Mouse (Mus musculus): ENCODE measurements around the gene Gm28043. TPM values are rescaled to one million over a fixed set of nuclear protein-coding genes. Genes with fewer than 3 reads are reported as not detected.

Gm28043 gene
- total and polyA plus RNA-seq, 3 experiments: 1.3 to 3.4 TPM; not detected in 1

- H3K9me3 ChIP-seq (replicated peaks; ENCODE audit: insufficient read depth, low read length): no peaks in the 10 kb centered on the region
- no peak overlapping the region for H3K9ac ChIP-seq (ENCODE audit: control insufficient read depth, low read depth, low read length, poor library complexity, severe bottlenecking)
- H3K4me3 ChIP-seq (ENCODE audit: control insufficient read depth in 1 of 2, insufficient read depth in 1 of 2, low read depth in 2 of 2, low read length in 2 of 2): no peak overlapping the region
- no peaks in the 10 kb centered on the region for H3K27me3 ChIP-seq (ENCODE audit: control insufficient read depth in 1 of 2, insufficient read depth in 2 of 2, low read length in 2 of 2)
- no peak overlapping the region for H3K27ac ChIP-seq (ENCODE audit: control insufficient read depth, low read depth, low read length)
- H3K36me3 ChIP-seq (ENCODE audit: control insufficient read depth in 1 of 2, insufficient read depth in 2 of 2, low read length in 2 of 2): peaks cover 17 to 36% of the 10 kb centered on the region in 2 experiments
- TF ChIP-seq USF1 (IDR thresholded peaks at IDR 0.05; ENCODE audit: low read depth, low read length): no peak
- H3K4me1 ChIP-seq (ENCODE audit: control insufficient read depth in 1 of 2, insufficient read depth in 2 of 2, low read length in 2 of 2): peaks cover 23 to 29% of the 10 kb centered on the region in 2 experiments
- no peaks in the 10 kb centered on the region for H3K79me2 ChIP-seq (ENCODE audit: control insufficient read depth, insufficient read depth, low read length, poor library complexity)
- DNase-seq (ENCODE audit: low read depth, low spot score): no peak
These were observed 79.8 kb downstream of the Gm28043 start for GRCm38 (mm10) chr17:29694516-29694915.

GRCm38 (mm10) chr17:29696940-29697339 lies 82.3 kb downstream of the Gm28043 start:
- Histone ChIP-seq H3K27ac (ENCODE audit: control insufficient read depth, low read depth, low read length) (no peak overlapping the region), H3K9me3 (replicated peaks; ENCODE audit: insufficient read depth, low read length) (no peaks in the 10 kb centered on the region), H3K9ac (ENCODE audit: control insufficient read depth, low read depth, low read length, poor library complexity, severe bottlenecking) (no peak overlapping the region), H3K4me3 (ENCODE audit: control insufficient read depth in 1 of 2, insufficient read depth in 1 of 2, low read depth in 2 of 2, low read length in 2 of 2) (no peak overlapping the region), H3K4me1 (ENCODE audit: control insufficient read depth in 1 of 2, insufficient read depth in 2 of 2, low read length in 2 of 2) (peaks cover 10% of the 10 kb centered on the region in 2 experiments), H3K27me3 (ENCODE audit: control insufficient read depth in 1 of 2, insufficient read depth in 2 of 2, low read length in 2 of 2) (no peaks in the 10 kb centered on the region), H3K79me2 (ENCODE audit: control insufficient read depth, insufficient read depth, low read length, poor library complexity) (no peaks in the 10 kb centered on the region), H3K36me3 (ENCODE audit: control insufficient read depth in 1 of 2, insufficient read depth in 2 of 2, low read length in 2 of 2) (peaks cover 13 to 16% of the 10 kb centered on the region in 2 experiments)
- TF ChIP-seq ZMIZ1 (IDR thresholded peaks at IDR 0.05; ENCODE audit: low read depth, low read length) (no peak), CHD1 (IDR thresholded peaks at IDR 0.05; ENCODE audit: low read depth, low read length) (no peak), RCOR1 (IDR thresholded peaks at IDR 0.05; ENCODE audit: low read depth, low read length) (no peak), MXI1 (IDR thresholded peaks at IDR 0.05; ENCODE audit: low read depth, low read length) (no peak), MAX (IDR thresholded peaks at IDR 0.05; ENCODE audit: low read length) (no peak), MYB (IDR thresholded peaks at IDR 0.05; ENCODE audit: low read depth, low read length) (no peak), JUND (IDR thresholded peaks at IDR 0.05; ENCODE audit: low read depth, low read length) (no peak), MYC (IDR thresholded peaks at IDR 0.05; ENCODE audit: low read depth, low read length) (no peak), E2F4 (IDR thresholded peaks at IDR 0.05; ENCODE audit: borderline replicate concordance, low read depth, low read length) (no peak), TBP (IDR thresholded peaks at IDR 0.05; ENCODE audit: low read depth, low read length) (no peak), BHLHE40 (IDR thresholded peaks at IDR 0.05; ENCODE audit: borderline replicate concordance, low read depth, low read length) (no peak), MAZ (IDR thresholded peaks at IDR 0.05; ENCODE audit: low read depth, low read length) (no peak), NELFE (IDR thresholded peaks at IDR 0.05; ENCODE audit: low read depth, low read length) (no peak), RAD21 (IDR thresholded peaks at IDR 0.05; ENCODE audit: low read depth, low read length) (no peak), SIN3A (IDR thresholded peaks at IDR 0.05; ENCODE audit: low read length) (no peak), POLR2A (IDR thresholded peaks at IDR 0.05; ENCODE audit: control insufficient read depth in 1 of 2, insufficient read depth in 1 of 2, low read depth in 1 of 2, low read length in 2 of 2, poor library complexity in 1 of 2) (no peak), ZC3H11A (IDR thresholded peaks at IDR 0.05; ENCODE audit: low read depth, low read length) (no peak), POLR2AphosphoS5 (IDR thresholded peaks at IDR 0.05; ENCODE audit: borderline replicate concordance, low read depth, low read length) (no peak)
- no peak for DNase-seq (ENCODE audit: low read depth, low spot score)
